Comparison of ENCODE assay signal across 11 mouse cellular contexts in genomic region chr2:58159880-58160279, GRCm38 (mm10). TPM values are rescaled to one million over a fixed set of nuclear protein-coding genes. Genes with fewer than 3 reads are reported as not detected.
A peak's percentile ranks its signal among the peaks of the same experiment; 100 is the strongest.
DNase-seq lines count a peak whose midpoint lies in the region; ATAC-seq and TF ChIP-seq lines count a peak whose summit lies in the region.
"Had no signal": no experiment of that assay in that cellular context is flagged by ENCODE, and none has a peak within 500 bp of the region (broad histone marks: within the 10 kb centered on the region; RNA-seq: fewer than 3 reads in every experiment).

No protein-coding gene starts in this region.

- no peak for TF ChIP-seq CTCF in layer of hippocampus, adult 2 months (conservative IDR thresholded peaks at IDR 0.05)

- peak; percentile 16 for DNase-seq in layer of hippocampus, adult 9-11 months
- DNase-seq in layer of hippocampus, adult 2 months (ENCODE audit: low spot score in 2 of 2) = no peak
- peak; percentile 89 for DNase-seq in naive thymus-derived CD4-positive, alpha-beta T cell, adult 2 months (ENCODE audit: low read depth)
- DNase-seq in thymus, postnatal 36 days = peak; percentile 74 to 77
- DNase-seq in cerebellum, postnatal 4 days (ENCODE audit: low spot score in 2 of 2) = no peak
- no peak for DNase-seq in right cerebral cortex, postnatal 14 days
- no peak for DNase-seq in adrenal gland, postnatal 4 days (ENCODE audit: low spot score in 2 of 2)
- DNase-seq: embryo, embryonic 11 days had no signal

- no peak overlapping the region for H3K9ac ChIP-seq in liver, embryonic 12.5 days
- H3K9ac ChIP-seq: hindbrain, embryonic 13.5 days; limb, embryonic 15.5 days had no signal

- no peaks in the 10 kb centered on the region for H3K27me3 ChIP-seq in liver, embryonic 12.5 days (replicated peaks)
- H3K27me3 ChIP-seq: hindbrain, embryonic 13.5 days; limb, embryonic 15.5 days had no signal

- no peak overlapping the region for H3K27ac ChIP-seq in layer of hippocampus, adult 2 months
- H3K27ac ChIP-seq in liver, embryonic 12.5 days = no peak overlapping the region
- H3K27ac ChIP-seq: hindbrain, embryonic 13.5 days had no signal

- no peaks in the 10 kb centered on the region for H3K36me3 ChIP-seq in liver, embryonic 12.5 days
- H3K36me3 ChIP-seq: hindbrain, embryonic 13.5 days; limb, embryonic 15.5 days had no signal

- peak overlapping the region; percentile 55 for H3K4me2 ChIP-seq in liver, embryonic 12.5 days
- H3K4me2 ChIP-seq: hindbrain, embryonic 13.5 days had no signal

- ATAC-seq in liver, embryonic 12.5 days = no peak

- 51% methylated on average over 13 of the region's 13 CpGs for WGBS in liver, embryonic 12.5 days (ENCODE audit: insufficient replicate concordance)

- no peak overlapping the region for H3K4me3 ChIP-seq in layer of hippocampus, adult 2 months
- H3K4me3 ChIP-seq in liver, embryonic 12.5 days = peak overlapping the region; percentile 29
- H3K4me3 ChIP-seq: hindbrain, embryonic 13.5 days had no signal

- no peaks in the 10 kb centered on the region for H3K9me3 ChIP-seq in liver, embryonic 12.5 days (replicated peaks)
- H3K9me3 ChIP-seq: hindbrain, embryonic 13.5 days; limb, embryonic 15.5 days had no signal

- H3K4me1 ChIP-seq in liver, embryonic 12.5 days = peaks cover 27% of the 10 kb centered on the region

RNA-seq across cellular contexts. Expression of gene Cytip, which starts 35.5 kb away (rescaled TPM):
- total RNA-seq in layer of hippocampus, adult 2 months (2021) = under 1 TPM in 1 of 2 experiments, not detected in 1; 0.42 TPM
- 1.9 and 2.2 TPM in 2 replicates for polyA plus RNA-seq in liver, embryonic 12.5 days (2016; fragmentation: Nextera tagmentation; extraction: Ambion mirVana)
- 1 to 10 TPM; 7.4 to 8.1 TPM for total RNA-seq in adrenal gland, postnatal 4 days (2021)

Comparison
In these comparisons a context has a peak if more than half of its experiments do, and no peak if none do; other contexts are left out.
1. DNase-seq: peak in layer of hippocampus, adult 9-11 months (single experiment), naive thymus-derived CD4-positive, alpha-beta T cell, adult 2 months (single experiment) and thymus, postnatal 36 days (2 of 2); none in layer of hippocampus, adult 2 months (0 of 2), cerebellum, postnatal 4 days (0 of 2), right cerebral cortex, postnatal 14 days (single experiment) and adrenal gland, postnatal 4 days (0 of 2).
2. RNA of gene Cytip, which starts 35.5 kb away (total RNA-seq): 7.4 to 8.1 TPM in adrenal gland, postnatal 4 days; 0.42 TPM in layer of hippocampus, adult 2 months; every median in the first group is over 4 times any median in the second.